ENCODE assay signal across 21 mouse cellular contexts in genomic region chr6:127948656-127949055, GRCm38 (mm10).
DNase-seq lines count a peak whose midpoint lies in the region; ATAC-seq lines count a peak whose summit lies in the region.
"Had no signal": no experiment of that assay in that cellular context is flagged by ENCODE, and none has a peak within 500 bp of the region (broad histone marks: within the 10 kb centered on the region; RNA-seq: fewer than 3 reads in every experiment).

No protein-coding gene starts in this region.

- no peaks in the 10 kb centered on the region for H3K9me3 ChIP-seq in embryonic facial prominence, embryonic 13.5 days
- no peaks in the 10 kb centered on the region for H3K9me3 ChIP-seq in embryonic facial prominence, embryonic 10.5 days
- no peaks in the 10 kb centered on the region for H3K9me3 ChIP-seq in midbrain, embryonic 10.5 days (replicated peaks)

- no peak for ATAC-seq in embryonic facial prominence, embryonic 13.5 days (ENCODE audit: insufficient number of reproducible peaks, insufficient read depth, low FRiP score, low TSS enrichment, low read depth)
- ATAC-seq: activated CD4-positive, CD25-positive, alpha-beta regulatory T cell, adult 4 months; CD4-positive, CD25-positive, alpha-beta regulatory T cell, adult 4 months; Patski had no signal

- no peaks in the 10 kb centered on the region for H3K27me3 ChIP-seq in embryonic facial prominence, embryonic 13.5 days
- peaks cover 5% of the 10 kb centered on the region; the same call in 1 of the 2 replicates for H3K27me3 ChIP-seq in embryonic facial prominence, embryonic 10.5 days (replicated peaks; ENCODE audit: low read depth, poor library complexity, severe bottlenecking)
- H3K27me3 ChIP-seq in midbrain, embryonic 10.5 days (ENCODE audit: low read depth, poor library complexity, severe bottlenecking): no peaks in the 10 kb centered on the region

- DNase-seq in embryonic facial prominence, embryonic 10.5 days (ENCODE audit: low spot score): no peak
- DNase-seq in retina, adult 2 months (ENCODE audit: low read depth, low spot score): peak; percentile 57
- DNase-seq in retina, embryonic 14.5 days (ENCODE audit: low spot score): no peak
- DNase-seq in retina, postnatal 1 day: peak; percentile 75
- peak; percentile 66 for DNase-seq in retina, postnatal 7 days (ENCODE audit: low read depth, low spot score)
- no peak for DNase-seq in adrenal gland, adult 2 months
- DNase-seq in midbrain, embryonic 10.5 days (ENCODE audit: low spot score): no peak
- DNase-seq: adrenal gland, adult 8-10 months; adrenal gland, postnatal 10 days; adrenal gland, postnatal 14 days; adrenal gland, postnatal 25 days; adrenal gland, postnatal 36 days; B cell, adult 2 months; cerebellum, adult 11 months; cerebellum, adult 11-12 months; cerebellum, adult 18-20 months had no signal

- no peak overlapping the region for H3K27ac ChIP-seq in embryonic facial prominence, embryonic 13.5 days
- no peak overlapping the region for H3K27ac ChIP-seq in embryonic facial prominence, embryonic 10.5 days (replicated peaks)
- no peak overlapping the region for H3K27ac ChIP-seq in midbrain, embryonic 10.5 days (replicated peaks)

- no peaks in the 10 kb centered on the region for H3K4me1 ChIP-seq in embryonic facial prominence, embryonic 13.5 days
- H3K4me1 ChIP-seq in embryonic facial prominence, embryonic 10.5 days: no peaks in the 10 kb centered on the region
- no peaks in the 10 kb centered on the region; the same call in 1 of the 2 replicates for H3K4me1 ChIP-seq in midbrain, embryonic 10.5 days

- H3K4me3 ChIP-seq in embryonic facial prominence, embryonic 13.5 days: no peak overlapping the region
- no peak overlapping the region for H3K4me3 ChIP-seq in embryonic facial prominence, embryonic 10.5 days
- no peak overlapping the region for H3K4me3 ChIP-seq in midbrain, embryonic 10.5 days

- H3K36me3 ChIP-seq in embryonic facial prominence, embryonic 13.5 days: peaks cover 41% of the 10 kb centered on the region
- no peaks in the 10 kb centered on the region for H3K36me3 ChIP-seq in embryonic facial prominence, embryonic 10.5 days (replicated peaks)
- H3K36me3 ChIP-seq in midbrain, embryonic 10.5 days: no peaks in the 10 kb centered on the region
- H3K36me3 ChIP-seq: G1E had no signal

- no peak overlapping the region for H3K4me2 ChIP-seq in embryonic facial prominence, embryonic 13.5 days

- WGBS in embryonic facial prominence, embryonic 13.5 days: 82% methylated on average over 9 of the region's 9 CpGs
- 83% methylated on average over 9 of the region's 9 CpGs for WGBS in embryonic facial prominence, embryonic 10.5 days
- WGBS in midbrain, embryonic 10.5 days: 75% methylated on average over 9 of the region's 9 CpGs

- H3K9ac ChIP-seq in embryonic facial prominence, embryonic 13.5 days: 0 out of 2 replicates have a peak overlapping the region, but pooled peaks have one; percentile 22

Comparison
In these comparisons a context has a peak if more than half of its experiments do, and no peak if none do; other contexts are left out.
1. DNase-seq: peak in retina, adult 2 months (single experiment), retina, postnatal 1 day (single experiment) and retina, postnatal 7 days (single experiment); none in embryonic facial prominence, embryonic 10.5 days (single experiment), retina, embryonic 14.5 days (single experiment), adrenal gland, adult 2 months (single experiment) and midbrain, embryonic 10.5 days (single experiment).